Mouse (Mus musculus) layer of hippocampus, adult 8-10 months (tissue): ENCODE data around the gene Psd. TPM values are rescaled to one million over a fixed set of nuclear protein-coding genes. Genes with fewer than 3 reads are reported as not detected.

Experiments used
- DNase-seq, 2 experiments: peaks; one replicate each; pipeline ENCODE4 v3.0.0; 2022; ENCODE audit warnings: low spot score in 2 of 2
- total RNA-seq, 4 experiments: library from RNA; stranded (reverse); gene quantifications; 2 replicates each; pipeline ENCODE4 v1.2.4; 2022

The Psd gene
- total RNA-seq, 4 experiments from 2014 or later, result 602 to 631 (median 613) TPM

GRCm38 (mm10) chr19:46322144-46322995, 4.6 kb downstream of the Psd start:
- no peak for DNase-seq

- peak in 1 of 2 experiments; percentile 54 for DNase-seq
Observed at GRCm38 (mm10) chr19:46321101-46321943, 5.6 kb downstream of the Psd start.

DNA sequence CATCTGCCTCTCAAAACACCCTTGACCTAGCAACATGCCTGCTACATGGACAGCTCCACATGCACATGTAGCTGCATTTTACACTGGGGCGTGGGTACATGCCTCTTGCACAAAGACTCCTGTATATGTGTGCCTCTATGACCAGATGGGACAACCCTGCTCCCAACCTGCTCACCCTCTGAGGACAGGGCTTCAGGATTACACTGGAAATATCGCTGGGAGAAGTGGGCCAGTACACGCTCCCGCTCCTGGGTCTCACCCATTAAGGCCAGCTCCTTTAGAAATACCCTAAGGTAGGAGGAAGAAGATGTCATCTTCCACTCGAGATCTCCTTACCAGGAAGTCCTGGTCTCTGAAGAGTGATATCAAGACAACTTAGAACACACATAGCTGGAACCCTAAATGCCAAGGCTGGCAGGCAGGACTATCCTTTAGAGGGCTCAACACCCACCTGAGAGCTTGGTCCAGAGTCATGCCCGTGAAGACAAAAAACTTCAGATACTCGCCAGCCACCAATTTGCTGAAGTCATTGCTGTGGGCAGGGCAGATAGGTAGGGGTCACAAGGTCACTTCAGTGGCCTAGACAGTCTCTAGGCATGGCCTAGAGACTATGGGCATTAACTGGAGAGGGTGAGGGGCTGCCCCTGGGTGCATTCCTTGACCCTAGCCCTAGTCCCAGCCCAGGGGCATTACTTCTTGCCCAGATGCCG, 6.7 kb downstream of the Psd start:
- peak in 1 of 2 experiments; percentile 16 for DNase-seq

GRCm38 (mm10) chr19:46318586-46319378, 8.2 kb downstream of the Psd start:
- DNase-seq, result peak; percentile 91

DNA sequence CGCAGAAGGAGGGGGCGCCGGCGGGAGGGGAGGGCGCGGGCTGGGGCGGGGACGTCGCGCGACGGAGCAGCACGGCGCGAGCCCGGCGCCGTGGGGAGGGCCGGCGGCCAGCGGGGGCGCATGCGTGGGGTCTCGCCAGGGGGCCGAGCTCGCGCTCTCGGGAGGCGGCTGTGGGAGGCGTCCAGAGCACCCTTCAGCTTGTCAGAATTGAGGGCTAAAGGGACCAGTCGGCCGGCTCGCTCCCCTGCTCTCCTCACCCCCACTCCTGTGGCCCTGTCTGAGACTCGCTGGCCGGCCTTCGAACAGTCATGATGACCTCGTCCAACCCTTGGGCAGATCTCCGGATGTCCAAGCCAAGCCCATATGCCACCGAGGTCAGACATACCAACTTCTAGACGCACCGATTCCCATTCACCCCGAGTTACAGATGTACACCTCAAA, 8.9 kb downstream of the Psd start:
- peak; percentile 50 to 52 for DNase-seq

GRCm38 (mm10) chr19:46317546-46317885, 9.4 kb downstream of the Psd start:
- peak in 1 of 2 experiments; percentile 15 for DNase-seq

GRCm38 (mm10) chr19:46316846-46317545, 10.0 kb downstream of the Psd start:
- DNase-seq, result peak; percentile 84 to 85

DNA sequence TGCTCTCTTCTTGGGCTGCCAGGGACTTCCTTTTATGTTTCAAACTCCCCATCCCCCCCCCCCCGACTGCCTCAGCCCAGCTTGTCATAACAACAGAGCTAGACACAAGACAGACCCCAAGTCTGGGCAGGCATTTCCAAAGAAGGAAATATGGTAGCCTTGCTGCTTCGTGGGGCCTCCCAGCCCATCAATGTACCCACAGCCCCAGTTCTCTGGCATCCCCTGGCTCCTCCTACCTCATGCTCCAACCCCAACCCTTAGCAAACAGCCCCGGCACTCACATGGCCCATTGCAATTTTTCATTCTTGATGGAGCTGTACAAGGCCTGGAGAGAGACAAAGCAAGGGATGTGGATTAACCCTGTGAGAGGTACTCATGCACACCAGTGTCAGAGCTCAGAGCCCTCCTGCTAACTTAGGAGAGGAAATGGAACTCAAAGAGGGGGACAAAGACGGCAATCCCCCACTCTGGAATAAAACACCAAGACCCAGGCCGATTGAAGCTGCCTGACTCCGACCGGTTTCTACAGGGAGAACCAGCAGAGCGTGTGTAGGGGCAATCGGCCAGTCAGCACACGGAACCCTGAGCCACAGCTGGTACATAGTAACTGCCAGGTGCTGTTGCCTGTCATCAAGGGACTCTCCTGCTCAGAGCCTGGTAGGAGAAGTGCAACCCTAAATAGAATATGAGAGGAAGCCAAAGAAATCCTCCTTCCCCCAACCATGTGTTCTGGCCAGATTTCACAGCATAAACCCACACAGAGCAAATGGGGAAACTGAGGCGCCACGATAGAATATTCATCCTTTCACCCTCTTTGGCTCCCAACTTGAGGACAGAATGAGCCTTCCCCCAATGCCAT, 11.0 kb downstream of the Psd start:
- DNase-seq, result peak; percentile 18 to 32

DNA sequence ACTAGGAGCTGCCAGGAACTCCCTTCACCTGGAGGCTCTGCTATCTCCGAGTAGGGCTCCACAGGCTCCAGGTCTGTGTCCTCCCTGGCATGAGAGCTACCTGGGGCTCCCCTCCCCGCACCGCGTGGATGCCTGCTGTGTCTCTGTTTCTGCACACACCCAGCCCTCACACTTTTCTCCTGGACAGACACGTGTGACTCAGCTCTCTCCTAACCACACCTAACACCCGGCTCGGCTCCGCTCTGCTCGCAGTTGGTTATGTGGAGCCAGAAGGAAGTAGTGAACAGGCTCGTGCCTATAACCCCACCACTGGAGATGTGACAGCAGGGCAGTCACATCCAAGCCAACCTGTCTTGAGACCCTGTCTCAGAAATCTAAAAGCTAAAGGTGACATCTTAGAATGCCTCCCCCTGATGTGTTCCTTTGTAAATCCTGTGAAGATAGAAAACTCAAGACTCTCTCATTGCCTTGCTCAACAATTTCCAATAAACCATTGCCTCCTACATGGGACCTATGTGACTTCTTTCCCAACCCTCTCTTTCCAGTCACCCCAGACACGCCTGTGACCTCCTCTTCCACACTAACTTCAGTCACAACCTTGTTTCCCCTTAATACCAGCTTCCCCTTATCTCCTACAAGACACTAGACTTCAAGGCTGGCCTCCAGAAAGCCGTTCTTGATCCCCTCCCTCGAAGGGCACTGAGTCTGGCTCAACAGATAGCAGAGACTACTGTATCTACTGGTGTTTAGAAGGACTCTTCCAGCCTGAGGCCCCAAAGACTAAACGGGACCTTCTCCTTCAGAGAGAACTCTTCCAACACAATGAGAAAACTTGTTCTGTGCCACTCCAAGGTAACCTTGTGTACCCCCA, 11.8 kb downstream of the Psd start:
- no peak for DNase-seq

DNA sequence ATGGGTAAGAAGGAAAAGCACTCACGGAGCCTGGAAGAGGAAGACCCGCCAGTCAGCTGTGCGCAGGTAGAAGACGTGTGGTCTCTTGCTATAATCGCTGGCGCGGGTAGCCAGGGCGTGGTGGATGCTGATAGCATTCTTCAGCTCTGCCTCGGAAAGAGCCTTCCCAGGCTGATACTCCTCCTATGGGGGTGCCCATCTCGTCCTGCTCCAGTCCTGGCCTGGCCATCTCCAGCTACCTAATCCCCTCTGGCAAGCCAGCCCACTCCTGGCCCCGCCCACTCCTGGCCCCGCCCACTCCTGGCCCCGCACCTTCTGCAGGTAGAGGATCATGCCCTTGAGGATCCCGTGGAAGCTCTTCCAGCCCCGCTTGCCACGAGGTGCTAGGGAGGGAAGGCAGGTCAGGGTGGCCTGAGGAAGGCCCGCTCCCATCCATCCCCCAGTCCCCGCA, 12.8 kb downstream of the Psd start:
- no peak for DNase-seq

GRCm38 (mm10) chr19:46313591-46313990, 13.4 kb downstream of the Psd start:
- DNase-seq, result no peak

GRCm38 (mm10) chr19:46313116-46313515, 13.8 kb downstream of the Psd start:
- no peak for DNase-seq

- DNase-seq, result no peak
Observed at GRCm38 (mm10) chr19:46312566-46312965, 14.4 kb downstream of the Psd start.

DNA sequence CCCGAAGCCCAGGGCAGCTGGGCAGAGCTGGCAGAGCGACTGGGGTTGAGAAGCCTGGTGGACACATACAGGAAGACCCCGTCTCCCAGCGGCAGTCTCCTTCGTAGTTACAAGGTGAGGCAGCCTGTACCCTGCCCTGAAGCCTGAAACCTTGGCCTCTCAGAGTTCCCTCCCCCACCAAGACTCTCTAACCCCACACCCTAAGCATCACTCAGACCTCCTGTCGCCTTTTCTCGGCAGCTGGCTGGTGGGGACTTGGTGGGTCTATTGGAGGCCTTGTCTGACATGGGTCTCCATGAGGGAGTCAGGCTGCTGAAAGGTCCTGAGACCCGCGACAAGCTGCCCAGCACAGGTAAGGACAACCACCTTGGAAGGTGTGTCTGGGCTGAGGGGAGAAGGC, 15.6 kb downstream of the Psd start:
- no peak for DNase-seq

- no peak for DNase-seq
Observed at GRCm38 (mm10) chr19:46310312-46310865, 16.6 kb downstream of the Psd start.

DNA sequence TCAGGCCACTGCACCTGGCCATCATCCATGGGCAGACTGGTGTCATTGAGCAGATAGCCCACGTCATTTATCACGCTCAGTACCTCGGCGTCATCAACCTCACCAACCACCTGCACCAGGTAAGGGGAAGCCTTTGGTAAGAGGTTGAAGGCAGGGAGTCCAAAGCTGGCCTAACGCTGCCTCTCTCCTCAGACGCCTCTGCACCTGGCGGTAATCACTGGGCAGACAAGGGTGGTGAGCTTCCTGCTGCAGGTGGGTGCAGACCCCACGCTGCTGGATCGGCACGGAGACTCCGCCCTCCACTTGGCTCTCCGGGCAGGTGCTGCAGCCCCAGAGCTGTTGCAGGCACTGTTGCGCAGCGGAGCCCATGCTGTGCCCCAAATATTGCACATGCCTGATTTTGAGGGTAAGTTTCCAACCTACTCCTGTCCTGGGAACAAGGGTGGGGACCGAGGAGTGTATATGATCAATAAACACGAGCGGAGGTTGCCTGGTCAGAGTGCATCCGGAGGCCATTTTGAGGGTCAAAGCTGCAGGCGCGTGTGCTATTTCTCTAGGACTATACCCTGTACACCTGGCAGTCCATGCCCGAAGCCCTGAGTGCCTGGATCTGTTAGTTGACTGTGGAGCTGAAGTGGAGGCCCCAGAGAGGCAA, 17.2 kb downstream of the Psd start:
- DNase-seq, result peak in 1 of 2 experiments; percentile 5

DNA sequence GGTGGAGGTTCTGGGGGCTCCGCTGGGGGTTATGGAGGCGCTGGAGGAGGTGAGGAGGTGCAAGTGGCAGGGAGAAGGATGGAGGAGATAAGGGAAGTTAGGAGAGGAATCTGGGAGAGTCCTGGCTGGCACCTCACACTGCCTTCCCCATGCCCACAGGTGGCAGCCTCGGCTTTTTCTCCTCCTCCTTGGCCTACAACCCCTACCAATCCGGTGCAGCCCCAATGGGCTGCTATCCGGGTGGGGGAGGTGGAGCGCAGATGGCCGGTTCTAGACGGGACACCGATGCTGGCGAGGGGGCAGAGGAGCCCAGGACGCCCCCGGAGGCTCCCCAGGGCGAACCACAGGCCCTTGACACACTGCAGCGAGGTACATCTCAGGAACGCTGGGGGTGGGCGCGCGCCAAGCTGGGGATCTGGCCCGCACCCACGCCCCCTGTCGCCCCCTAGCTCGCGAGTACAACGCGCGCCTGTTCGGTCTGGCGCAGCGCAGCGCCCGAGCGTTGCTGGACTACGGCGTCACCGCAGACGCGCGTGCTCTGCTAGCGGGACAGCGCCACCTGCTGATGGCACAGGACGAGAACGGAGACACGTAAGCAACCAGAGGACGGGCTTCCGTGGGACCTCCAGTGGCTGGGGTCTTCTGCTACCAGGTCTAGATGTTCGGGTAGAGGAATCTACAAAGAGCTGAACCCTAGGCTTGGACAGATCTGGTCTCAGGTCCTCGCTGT, 18.1 kb downstream of the Psd start:
- peak; percentile 66 to 85 for DNase-seq
